Mouse (Mus musculus): ENCODE data around the gene Ntng2.

Gene Ntng2

DNA sequence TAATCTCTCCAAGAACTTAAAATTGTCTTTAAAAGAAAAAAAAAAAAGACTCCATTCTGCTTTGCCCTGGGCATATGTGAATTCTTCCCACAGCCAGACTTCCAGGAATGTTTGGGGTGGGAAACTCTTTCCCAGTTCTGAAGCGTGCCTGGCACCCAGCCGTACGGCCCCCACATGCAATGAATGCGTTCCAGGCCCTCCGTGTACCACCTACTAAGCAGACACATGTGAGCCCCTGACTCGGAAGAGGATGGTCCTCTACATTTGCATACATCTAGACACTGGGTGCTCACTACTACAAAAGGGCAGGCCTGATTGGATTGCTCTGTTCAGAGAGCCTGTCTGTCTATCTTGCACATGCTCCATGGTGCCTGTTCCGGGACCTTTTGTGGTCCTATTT is 17.0 kb downstream of the Ntng2 start:
- no peak for DNase-seq (ENCODE audit: low spot score in 2 of 2)

- no peak for DNase-seq (ENCODE audit: low spot score in 2 of 2)
Observed at GRCm38 (mm10) chr2:29235026-29235425, 17.8 kb downstream of the Ntng2 start.

DNA sequence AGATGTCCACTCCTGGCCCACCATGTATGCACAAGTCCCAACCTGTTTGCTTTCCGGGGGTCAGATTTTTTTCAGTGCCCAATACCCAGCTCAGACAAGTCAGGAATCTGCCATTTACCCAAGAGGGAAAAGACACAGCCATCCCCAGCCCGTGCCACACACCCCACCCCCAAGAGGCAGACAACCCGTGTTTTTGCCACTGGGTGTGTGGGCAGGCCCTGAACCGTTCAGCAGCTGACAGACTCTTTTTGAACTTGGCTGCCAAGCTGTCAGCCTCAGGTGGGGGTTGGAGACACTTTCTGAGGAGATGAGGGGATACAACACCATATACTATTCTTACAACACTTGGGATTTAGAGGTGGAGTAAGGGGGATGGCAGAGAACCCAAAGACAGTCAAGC is 18.8 kb downstream of the Ntng2 start:
- no peak for DNase-seq (ENCODE audit: low spot score in 2 of 2)

GRCm38 (mm10) chr2:29230191-29230835 is 22.5 kb downstream of the Ntng2 start:
- no peak for DNase-seq (ENCODE audit: low spot score in 2 of 2)

DNA sequence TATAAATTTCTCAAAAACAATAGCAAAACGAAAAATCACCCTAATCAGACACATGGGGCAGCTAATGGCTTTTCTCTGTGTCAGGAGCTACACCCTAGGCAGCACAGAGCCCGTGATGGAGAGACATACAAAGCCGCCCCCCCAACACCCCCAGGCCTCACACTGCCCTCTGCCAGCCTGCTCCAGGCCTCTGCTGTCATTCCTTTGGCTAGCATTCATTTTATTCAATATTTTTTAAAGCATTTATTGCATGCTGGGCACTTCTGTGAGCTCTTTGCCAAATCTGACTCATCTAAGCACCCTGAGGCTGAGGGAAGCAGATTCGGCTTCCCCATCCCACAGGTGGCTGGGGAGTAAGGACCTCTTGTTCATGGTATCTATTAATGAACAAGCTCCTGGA is 26.1 kb downstream of the Ntng2 start:
- no peak for DNase-seq (ENCODE audit: low spot score in 2 of 2)

DNA sequence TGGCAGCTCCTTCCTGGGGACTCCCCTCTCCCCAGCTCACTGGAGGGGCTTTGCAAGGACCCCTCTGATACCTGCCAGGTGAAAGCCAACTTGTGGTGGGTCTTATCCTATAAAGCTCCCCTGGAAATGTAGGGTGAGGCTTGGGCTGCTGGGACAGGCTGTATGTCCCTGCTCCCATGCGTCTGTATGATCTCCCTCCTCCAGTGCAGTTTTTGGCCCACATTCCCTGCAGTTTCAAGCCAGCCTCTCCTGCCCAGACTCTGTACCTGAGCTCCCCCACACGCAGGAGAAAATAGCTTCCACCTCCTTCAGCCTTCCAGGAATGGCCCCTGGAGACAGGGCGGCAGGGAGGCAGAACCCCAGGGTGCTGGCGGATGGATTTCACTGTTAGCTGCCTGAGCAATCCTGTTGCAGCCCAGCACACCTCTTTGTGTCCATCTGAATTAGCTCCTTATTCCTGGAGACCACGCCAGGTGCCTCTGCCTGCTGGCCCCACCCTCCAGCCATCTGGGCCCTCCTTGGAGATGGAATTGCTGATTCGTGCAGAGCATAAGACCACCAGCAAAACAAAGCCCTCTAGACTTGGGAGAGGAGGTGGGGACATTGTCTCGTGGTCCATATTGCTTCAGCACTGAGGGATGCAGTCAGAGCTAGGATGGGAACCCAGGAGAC is 29.1 kb downstream of the Ntng2 start:
- DNase-seq (ENCODE audit: low spot score in 2 of 2), result no peak

- DNase-seq (ENCODE audit: low spot score in 2 of 2), result no peak
Observed at GRCm38 (mm10) chr2:29222302-29222701, 30.5 kb downstream of the Ntng2 start.

DNA sequence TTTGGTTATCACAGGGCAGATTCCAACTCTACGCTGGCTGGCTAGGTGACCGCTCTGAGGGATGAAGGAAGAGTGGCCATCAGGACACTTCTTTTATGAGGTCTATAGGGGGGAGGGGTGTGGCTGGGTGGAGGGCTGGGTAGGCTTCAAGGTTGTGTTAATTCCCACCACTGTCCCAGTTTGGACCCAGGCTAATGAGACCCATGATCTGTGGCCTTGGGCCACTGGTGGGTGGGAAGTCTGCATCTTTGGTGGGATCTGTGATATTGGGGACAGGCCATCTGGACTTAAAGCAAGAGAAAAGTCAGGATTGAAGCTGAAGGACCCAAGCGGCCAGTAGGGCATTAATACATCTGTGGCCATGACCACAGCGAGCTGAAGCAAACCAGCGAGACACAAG is 34.0 kb downstream of the Ntng2 start:
- no peak for DNase-seq (ENCODE audit: low spot score in 2 of 2)

DNA sequence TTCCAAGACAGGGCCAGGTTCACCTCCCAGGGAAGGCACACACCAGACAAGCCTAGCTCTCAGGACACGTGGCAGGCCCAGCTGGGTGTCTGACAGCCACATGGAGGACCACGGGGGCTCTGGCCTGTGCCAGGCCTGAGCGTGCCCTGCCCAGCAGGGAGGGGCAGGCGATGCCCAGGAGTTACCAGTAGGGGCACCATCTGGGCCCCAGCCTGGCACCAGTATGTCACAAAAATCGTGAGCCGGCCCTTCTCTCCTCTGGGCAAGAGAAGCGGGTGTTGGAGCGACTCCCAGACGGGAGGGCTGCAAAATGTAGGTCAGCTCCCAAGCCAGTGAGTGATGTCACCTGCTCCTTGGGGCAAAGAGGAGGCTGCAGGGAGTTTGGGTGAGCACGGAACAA is 34.9 kb downstream of the Ntng2 start:
- peak; percentile 47 to 87 for DNase-seq (ENCODE audit: low spot score in 2 of 2)

DNA sequence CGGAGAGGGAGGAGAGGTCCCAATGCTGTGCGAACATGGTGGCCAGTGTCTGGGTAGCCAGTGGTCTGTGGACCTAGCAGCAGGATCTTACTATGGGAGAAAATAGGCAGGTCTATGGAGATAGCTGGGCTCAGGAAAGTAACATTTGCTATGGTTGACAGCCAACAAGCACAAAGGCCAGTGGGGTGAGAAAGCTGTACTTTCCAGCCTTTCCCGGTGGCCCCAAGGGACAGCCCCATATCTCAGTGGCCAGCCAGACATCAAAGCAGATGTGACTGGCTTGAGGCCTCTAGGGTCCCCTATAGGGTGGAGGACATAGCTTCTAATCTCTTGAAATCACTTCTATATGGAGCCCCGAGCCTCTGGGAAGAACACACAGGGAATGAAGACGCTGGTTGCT is 35.8 kb downstream of the Ntng2 start:
- DNase-seq (ENCODE audit: low spot score in 2 of 2), result no peak

DNA sequence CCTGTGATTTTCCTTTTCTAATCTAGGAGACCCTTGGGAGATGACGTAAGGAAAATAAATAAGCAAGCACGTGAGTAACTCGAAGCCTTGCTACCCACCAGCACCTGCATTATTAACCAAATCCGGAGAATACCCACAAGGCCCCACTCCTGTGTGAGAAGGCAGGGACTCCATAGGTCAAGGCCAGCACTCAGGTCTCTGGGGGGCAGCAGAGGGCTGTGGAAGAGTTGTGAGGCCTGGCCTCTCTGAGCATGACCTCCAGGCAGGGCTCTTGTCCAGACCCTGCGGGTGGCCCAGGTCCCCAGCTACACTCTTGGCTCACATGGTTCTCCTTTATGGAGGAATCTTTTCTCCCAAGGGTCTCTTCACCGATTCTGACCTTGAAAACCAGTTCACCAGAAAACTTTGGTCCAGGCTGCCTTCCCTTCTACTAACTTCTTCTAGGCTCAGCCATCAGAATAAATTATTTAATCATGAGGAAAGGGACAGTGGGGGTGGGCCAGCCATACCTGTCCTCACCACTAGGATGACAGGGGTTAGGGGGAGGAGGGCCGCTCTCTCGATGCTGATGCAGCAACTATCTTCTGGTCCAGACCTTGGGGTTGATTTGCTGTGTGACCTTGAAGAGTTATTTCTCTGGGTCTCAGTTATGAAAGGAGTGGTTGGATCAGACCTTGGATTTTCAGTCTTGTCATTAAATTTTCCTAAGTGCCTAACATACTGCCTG is 36.4 kb downstream of the Ntng2 start:
- peak in 1 of 2 experiments; percentile 65 for DNase-seq (ENCODE audit: low spot score in 2 of 2)

DNA sequence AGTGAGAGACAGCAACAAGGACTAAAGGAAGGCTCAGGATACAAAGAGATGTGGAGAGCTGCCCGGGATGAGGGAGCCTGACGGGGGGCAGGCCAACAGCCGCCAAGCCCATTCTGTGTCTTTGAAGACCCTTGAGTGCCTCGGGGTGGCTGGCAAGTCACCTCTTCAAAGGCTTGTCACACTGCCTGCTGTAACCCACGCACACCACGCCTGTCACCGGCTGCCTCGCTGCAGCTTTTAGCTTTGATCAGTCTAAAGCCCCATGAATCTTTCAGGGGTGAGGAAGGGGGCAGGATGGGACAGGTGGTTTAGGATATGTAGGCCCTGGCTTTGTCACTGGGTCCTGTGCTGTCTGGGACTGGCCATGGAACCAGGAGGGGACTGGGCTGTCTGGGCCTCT is 46.6 kb downstream of the Ntng2 start:
- DNase-seq (ENCODE audit: low spot score in 2 of 2), result no peak

- DNase-seq (ENCODE audit: low spot score in 2 of 2), result no peak
Observed at GRCm38 (mm10) chr2:29201223-29201955, 51.4 kb downstream of the Ntng2 start.

GRCm38 (mm10) chr2:29199909-29200308 is 52.9 kb downstream of the Ntng2 start:
- DNase-seq (ENCODE audit: low spot score in 2 of 2), result peak in 1 of 2 experiments; percentile 54

GRCm38 (mm10) chr2:29198446-29198845 is 54.4 kb downstream of the Ntng2 start:
- DNase-seq (ENCODE audit: low spot score in 2 of 2), result no peak

DNA sequence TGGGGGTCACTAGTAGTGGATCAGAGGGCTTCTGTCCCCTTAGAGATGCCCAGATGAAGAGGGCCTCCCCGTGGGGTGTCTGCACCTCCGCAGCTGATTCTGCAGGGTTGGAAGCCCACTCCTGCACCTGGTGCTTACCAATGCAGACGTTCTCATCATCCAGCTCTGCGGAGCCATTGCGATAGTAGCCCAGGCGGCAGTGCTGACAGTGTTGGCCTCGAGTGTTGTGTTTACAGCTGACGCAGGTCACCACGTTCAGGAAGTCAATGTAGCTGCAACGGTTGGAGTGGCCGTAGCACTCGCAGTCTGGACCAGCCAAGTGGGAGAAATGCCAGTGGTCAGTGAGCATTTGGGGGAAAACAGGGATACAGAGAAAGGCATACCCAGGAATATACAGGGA is 56.0 kb downstream of the Ntng2 start:
- no peak for DNase-seq (ENCODE audit: low spot score in 2 of 2)

GRCm38 (mm10) chr2:29194547-29195463 is 58.0 kb downstream of the Ntng2 start:
- peak; percentile 81 to 95 for DNase-seq (ENCODE audit: low spot score in 2 of 2)

GRCm38 (mm10) chr2:29193819-29194546 is 58.8 kb downstream of the Ntng2 start:
- no peak for DNase-seq (ENCODE audit: low spot score in 2 of 2)

GRCm38 (mm10) chr2:29192629-29193278 is 60.1 kb downstream of the Ntng2 start:
- no peak for DNase-seq (ENCODE audit: low spot score in 2 of 2)
